Mouse (Mus musculus) limb, embryonic 12.5 days (tissue): ENCODE data around the gene Tor1aip2. TPM values are rescaled to one million over a fixed set of nuclear protein-coding genes. Genes with fewer than 3 reads are reported as not detected.
"Not testable (repeated sequence)": the region's sequence is repeated elsewhere in the genome, so short reads cannot be mapped to it uniquely, and the experiment has no call there.

Experiments used
- ATAC-seq: fragments of 200-750 bp; cut with Nextera tagmentation; 2 replicates; pipeline ENCODE4 v1.8.0; 2017; ENCODE audit warnings: low read depth, moderate TSS enrichment; ENCODE audit not compliant: insufficient number of reproducible peaks, insufficient read depth, low FRiP score, low TSS enrichment
- H3K27ac ChIP-seq: fragments of 300-500 bp; sonication (generic); 2 replicates; pipeline ENCODE4 v1.5.1; 2016; ENCODE audit warnings: mild to moderate bottlenecking, moderate library complexity
- H3K27me3 ChIP-seq: fragments of 300-500 bp; sonication (generic); 2 replicates; pipeline ENCODE4 v1.6.1; 2016; ENCODE audit warnings: mild to moderate bottlenecking, moderate library complexity
- H3K36me3 ChIP-seq: fragments of 300-500 bp; sonication (generic); 2 replicates; pipeline ENCODE4 v1.6.1; 2016; ENCODE audit warnings: mild to moderate bottlenecking, moderate library complexity
- H3K4me1 ChIP-seq: fragments of 300-500 bp; sonication (generic); replicated peaks from 2 replicates; pipeline ENCODE4 v1.6.1; 2016
- H3K4me2 ChIP-seq: fragments of 300-500 bp; sonication (generic); 2 replicates; pipeline ENCODE4 v1.6.1; 2016; ENCODE audit warnings: mild to moderate bottlenecking, moderate library complexity
- H3K4me3 ChIP-seq: fragments of 300-500 bp; sonication (generic); replicated peaks from 2 replicates; pipeline ENCODE4 v1.5.1; 2016; ENCODE audit warnings: mild to moderate bottlenecking
- H3K9ac ChIP-seq: fragments of 300-500 bp; sonication (generic); replicated peaks from 2 replicates; pipeline ENCODE4 v1.6.1; 2016; ENCODE audit warnings: mild to moderate bottlenecking, moderate library complexity
- H3K9me3 ChIP-seq: fragments of 300-500 bp; sonication (generic); 2 replicates; pipeline ENCODE4 v1.6.1; 2016; ENCODE audit warnings: mild to moderate bottlenecking, moderate library complexity
- WGBS: fragments of 180-500 bp; shearing (Covaris S2); methylation state at CpG from one replicate; pipeline ENCODE4 v1.1.7; 2016; 5-methylcytosine and 5-hydroxymethylcytosine counted together
- polyA plus RNA-seq: library from polyadenylated mRNA; unstranded; fragments of >200 nt; fragmentation: Nextera tagmentation; extraction: Ambion mirVana; gene quantifications from 2 replicates; pipeline ENCODE4 v1.2.1, GENCODE M21; 2016

Tor1aip2 gene
- polyA plus RNA-seq, 1 experiment from 2014 or later: 113 TPM

DNA sequence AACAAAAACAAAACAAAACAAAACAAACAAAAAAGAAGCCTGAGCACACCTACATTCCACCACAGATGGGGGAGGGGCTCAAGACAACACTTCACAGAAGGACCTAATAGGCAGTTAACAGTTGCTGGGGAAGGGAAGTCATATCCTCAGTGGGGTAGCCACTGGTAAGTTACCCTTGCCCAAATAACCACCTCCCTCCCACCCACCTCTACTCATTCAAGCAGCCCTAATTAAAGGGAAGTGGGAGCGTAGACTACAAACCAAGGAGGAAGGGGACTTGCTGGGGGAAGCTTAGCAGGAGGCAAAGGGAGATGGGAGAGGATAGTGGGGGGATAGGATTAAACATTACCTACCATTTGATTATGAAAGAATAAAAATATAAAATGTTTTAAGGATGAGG, 14.8 kb upstream of the Tor1aip2 start:
- WGBS: 79% methylated on average over 1 of the region's 1 CpGs
- no peak overlapping the region for H3K9ac ChIP-seq
- peaks cover 70% of the 10 kb centered on the region for H3K36me3 ChIP-seq
- H3K4me3 ChIP-seq: no peak overlapping the region
- no peak overlapping the region for H3K27ac ChIP-seq
- no peaks in the 10 kb centered on the region for H3K27me3 ChIP-seq
- H3K4me2 ChIP-seq: no peak overlapping the region
- no peaks in the 10 kb centered on the region for H3K4me1 ChIP-seq
- no peaks in the 10 kb centered on the region for H3K9me3 ChIP-seq
- ATAC-seq: no peak

DNA sequence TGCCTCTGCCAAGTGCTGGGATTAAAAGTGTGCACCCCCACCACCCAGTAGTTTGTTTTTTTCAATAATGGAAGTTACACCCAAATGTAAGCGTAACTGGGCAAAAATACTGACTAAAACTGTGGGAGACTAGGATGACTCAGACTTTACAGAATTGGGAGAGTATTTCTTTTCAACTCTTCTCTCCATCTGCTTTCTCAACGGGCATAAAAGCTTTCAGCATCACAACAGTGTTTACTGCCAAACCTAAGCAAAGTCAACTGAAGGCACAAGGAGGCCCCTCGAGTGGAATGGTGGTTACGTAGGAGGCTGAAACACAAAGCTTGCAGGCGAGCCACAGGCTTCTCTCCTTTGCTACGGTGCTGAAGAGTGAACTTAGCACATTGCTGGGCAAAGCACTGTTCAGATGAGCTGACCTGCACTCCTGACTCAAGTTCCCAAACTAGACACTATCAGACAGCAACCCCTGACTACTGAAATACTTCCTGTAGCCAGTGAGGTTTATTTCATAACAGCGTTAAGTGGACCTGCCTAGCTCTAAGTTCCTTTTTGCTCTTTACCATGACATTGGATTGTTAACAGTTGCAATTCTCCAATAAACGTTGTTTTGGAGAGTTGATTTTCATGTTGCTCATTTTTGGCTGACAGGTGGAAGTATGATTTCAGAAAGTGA, 10.2 kb upstream of the Tor1aip2 start:
- Histone ChIP-seq H3K27ac (no peak overlapping the region), H3K27me3 (no peaks in the 10 kb centered on the region), H3K4me2 (no peak overlapping the region), H3K9me3 (no peaks in the 10 kb centered on the region), H3K4me1 (no peaks in the 10 kb centered on the region), H3K4me3 (no peak overlapping the region), H3K36me3 (peaks cover 64% of the 10 kb centered on the region), H3K9ac (no peak overlapping the region)
- WGBS: 77% methylated on average over 8 of the region's 8 CpGs
- no peak for ATAC-seq

DNA sequence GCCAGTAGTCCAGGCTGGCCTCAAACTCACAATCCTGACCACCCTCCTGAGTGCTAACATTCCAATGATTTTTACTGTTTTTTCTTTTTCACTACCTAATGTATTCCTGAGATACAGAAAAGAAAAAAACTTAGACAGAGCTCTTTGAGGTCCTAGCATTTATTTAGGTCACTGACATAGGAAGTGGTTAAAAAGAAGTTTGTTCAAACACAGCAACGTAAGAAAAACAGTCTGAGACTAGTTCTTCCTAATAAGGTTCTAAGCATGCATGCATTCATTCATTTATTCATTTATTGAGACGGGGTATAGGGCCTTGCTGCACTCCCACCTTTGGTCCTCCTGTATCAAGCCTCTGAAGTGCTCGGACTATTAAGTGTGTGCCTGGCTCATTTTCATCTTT, 7.4 kb upstream of the Tor1aip2 start:
- no peaks in the 10 kb centered on the region for H3K9me3 ChIP-seq
- H3K4me2 ChIP-seq: no peak overlapping the region
- H3K4me1 ChIP-seq: no peaks in the 10 kb centered on the region
- H3K4me3 ChIP-seq: no peak overlapping the region
- WGBS: 95% methylated on average over 3 of the region's 3 CpGs
- H3K9ac ChIP-seq: no peak overlapping the region
- no peaks in the 10 kb centered on the region for H3K27me3 ChIP-seq
- peaks cover 70% of the 10 kb centered on the region for H3K36me3 ChIP-seq
- ATAC-seq: no peak
- no peak overlapping the region for H3K27ac ChIP-seq

DNA sequence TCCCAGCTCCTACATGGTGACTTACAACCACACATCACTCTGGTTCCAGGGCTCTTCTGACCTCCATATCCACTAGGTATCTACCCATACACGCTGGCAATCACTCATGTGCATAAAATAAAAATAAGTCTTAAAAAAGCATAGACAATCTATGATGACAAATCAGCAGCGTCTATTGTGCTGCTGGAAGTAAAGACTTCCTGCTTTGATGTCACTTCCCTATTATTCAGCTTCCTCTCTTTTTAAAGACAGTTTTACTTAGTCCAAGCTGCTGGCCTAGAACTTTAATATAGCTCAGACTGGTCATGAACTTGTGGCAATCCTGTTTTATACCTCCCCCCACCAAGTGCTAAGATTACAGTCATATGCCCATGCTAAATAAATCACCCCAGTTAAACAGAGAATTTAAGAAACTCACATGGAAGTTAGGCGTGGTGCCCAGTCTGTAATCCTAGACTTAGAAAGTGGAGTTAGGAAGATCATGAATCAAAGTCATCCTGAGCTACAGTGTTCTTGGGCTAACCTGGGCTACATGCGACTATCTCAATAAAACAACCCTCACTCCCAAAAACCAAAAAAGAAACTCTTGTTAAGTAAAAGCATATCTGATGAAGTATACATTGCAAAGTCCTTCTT, 6.7 kb upstream of the Tor1aip2 start:
- no peak overlapping the region for H3K27ac ChIP-seq
- 93% methylated on average over 4 of the region's 4 CpGs for WGBS
- H3K4me2 ChIP-seq: no peak overlapping the region
- H3K36me3 ChIP-seq: peaks cover 76% of the 10 kb centered on the region
- no peaks in the 10 kb centered on the region for H3K9me3 ChIP-seq
- no peaks in the 10 kb centered on the region for H3K27me3 ChIP-seq
- H3K9ac ChIP-seq: no peak overlapping the region
- no peaks in the 10 kb centered on the region for H3K4me1 ChIP-seq
- no peak for ATAC-seq
- H3K4me3 ChIP-seq: no peak overlapping the region

DNA sequence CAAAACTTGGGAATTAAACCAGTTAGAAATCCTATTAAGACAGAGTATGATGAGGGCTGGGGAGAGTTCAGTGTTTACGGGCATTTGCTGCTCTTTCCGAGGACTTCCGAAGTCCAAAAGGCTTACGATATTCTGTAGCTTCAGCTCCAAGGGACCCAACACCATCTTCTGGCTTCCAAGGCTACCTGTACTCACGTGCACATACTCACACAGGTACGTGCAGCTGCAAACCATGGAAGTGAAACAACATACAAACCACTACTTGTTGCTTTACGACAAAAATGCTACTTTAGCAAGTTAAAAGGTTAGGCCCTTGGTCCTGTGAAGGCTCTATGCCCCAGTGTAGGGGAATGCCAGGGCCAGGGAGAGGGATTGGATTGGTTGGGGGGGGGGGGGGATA, 1.3 kb upstream of the Tor1aip2 start:
- Histone ChIP-seq H3K9me3 (no peaks in the 10 kb centered on the region), H3K4me3 (no peak overlapping the region), H3K4me1 (peaks cover 9% of the 10 kb centered on the region), H3K9ac (no peak overlapping the region), H3K27me3 (no peaks in the 10 kb centered on the region), H3K27ac (no peak overlapping the region), H3K4me2 (no peak overlapping the region), H3K36me3 (peaks cover 49% of the 10 kb centered on the region)
- 96% methylated on average over 7 of the region's 7 CpGs for WGBS
- no peak for ATAC-seq

DNA sequence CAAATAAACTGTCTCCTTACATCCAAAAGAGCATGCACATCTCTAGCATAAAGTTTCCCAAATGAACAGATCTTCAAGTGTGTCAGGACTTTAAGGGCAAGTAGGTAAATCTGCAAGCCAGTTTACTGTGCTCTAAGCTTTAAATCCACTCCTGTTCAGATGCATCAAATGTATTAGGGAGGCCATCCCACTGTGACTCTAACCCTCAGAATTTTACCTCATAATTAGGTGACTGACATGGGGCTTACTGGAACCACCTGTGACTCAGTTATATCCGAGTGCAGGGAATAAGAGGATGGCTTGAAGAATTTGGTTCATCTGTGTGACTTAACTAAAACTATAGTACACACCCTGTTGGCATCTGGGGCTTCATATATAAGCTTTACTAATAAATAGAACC, 542 bp upstream of the Tor1aip2 start:
- Histone ChIP-seq H3K4me3 (peak overlapping the region; percentile 76), H3K27me3 (no peaks in the 10 kb centered on the region), H3K4me1 (peaks cover 9% of the 10 kb centered on the region), H3K36me3 (peaks cover 42% of the 10 kb centered on the region), H3K9me3 (no peaks in the 10 kb centered on the region), H3K27ac (peak overlapping the region; percentile 99), H3K4me2 (peak overlapping the region; percentile 60), H3K9ac (peak overlapping the region; percentile 91)
- WGBS: 30% methylated on average over 1 of the region's 1 CpGs
- ATAC-seq: no peak

DNA sequence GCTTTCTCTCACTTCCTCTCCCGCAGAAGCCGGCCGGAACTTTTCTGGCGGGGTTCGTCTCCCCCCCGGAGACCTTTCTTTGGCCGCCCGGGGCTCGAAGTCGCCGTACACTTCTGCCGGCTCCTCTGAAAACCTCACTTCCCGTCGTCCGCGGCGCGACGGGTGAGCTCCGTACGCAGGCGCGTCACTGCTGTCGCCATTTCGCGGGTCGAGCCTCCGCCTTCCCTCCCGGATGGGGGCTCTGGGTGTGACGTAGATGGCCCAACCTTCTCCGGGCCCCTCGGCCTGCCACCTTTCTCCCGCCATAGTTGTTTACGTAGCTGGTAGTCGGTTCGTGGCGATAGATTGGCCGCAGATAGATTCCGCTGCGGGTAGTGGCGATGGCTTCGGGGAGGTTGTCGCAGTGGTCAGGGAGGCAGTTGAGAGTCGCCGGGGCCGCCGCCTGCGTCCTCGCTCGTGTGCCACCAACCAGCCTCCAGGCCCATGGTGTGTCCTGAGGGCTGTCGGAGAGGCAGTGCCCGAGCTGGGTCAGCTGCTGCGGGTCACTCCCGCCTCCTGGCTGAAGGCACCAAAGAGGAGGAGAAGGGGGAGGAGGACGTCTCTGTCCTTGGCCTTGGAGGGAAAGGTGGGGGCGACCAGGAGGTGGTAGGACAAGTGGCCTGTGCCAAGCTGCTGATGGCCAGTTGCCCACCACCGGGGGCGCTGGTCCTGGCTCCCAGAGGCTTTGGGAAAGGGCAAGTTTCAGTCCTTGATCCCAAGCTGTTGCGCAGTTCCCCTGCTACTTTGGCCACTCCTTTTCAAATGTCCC, 931 bp downstream of the Tor1aip2 start, which contains the start of gene Tor1aip1:
Gene Tor1aip1, minus strand, starts transcription at position 551 of the 808 bp plus-strand sequence.
- Histone ChIP-seq H3K4me3 (peak within 1 kb of the TSS; percentile 76), H3K27me3 (no peaks in the 10 kb centered on the region), H3K27ac (peak within 1 kb of the TSS; percentile 99), H3K4me2 (peak within 1 kb of the TSS; percentile 60), H3K36me3 (peaks cover 28% of the 10 kb centered on the region), H3K9me3 (no peaks in the 10 kb centered on the region), H3K4me1 (peaks cover 9% of the 10 kb centered on the region), H3K9ac (peak within 1 kb of the TSS; percentile 91)
- ATAC-seq: peak; percentile 94
- under 1% methylated on average over 59 of the region's 59 CpGs for WGBS

DNA sequence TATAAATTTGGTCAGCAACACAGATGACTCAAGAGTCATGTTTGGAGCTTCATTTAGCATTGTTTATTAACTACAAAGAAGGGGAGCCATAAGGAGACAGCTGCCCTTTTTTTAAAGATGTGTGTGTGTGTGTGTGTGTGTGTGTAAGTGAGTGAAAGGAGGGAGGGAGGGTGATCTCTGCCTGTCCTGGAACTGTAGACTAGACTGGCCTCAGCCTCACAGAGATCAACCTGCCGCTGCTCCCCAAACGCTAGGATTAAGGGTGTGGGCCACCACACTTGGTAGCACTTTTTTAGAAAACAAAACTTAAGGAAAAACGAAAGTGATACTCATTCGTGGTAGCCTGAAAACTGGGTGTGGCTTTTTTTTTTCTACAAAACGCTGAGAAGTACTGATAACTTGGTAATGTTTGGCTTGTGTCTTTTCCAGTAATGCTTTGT, 2.0 kb downstream of the Tor1aip2 start:
- peak overlapping the region; percentile 60; the same call in 1 of the 2 replicates for H3K4me2 ChIP-seq
- ATAC-seq: no peak

DNA sequence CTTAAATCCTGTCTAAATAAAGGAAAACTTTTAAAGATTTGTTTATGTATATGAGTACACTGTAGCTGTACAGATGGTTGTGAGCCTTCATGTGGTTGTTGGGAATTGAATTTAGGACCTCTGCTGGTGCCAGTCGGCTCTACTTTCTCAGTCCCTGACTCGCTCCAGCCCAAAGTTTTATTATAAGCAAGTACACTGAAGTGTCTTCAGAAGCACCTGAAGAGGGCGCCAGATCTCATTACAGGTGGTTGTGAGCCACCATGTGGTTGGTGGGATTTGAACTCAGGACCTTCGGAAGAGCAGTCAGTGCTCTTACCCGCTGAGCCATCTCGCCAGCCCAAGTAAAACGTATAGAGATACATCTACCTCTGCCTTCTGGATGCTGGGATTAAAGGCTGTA, 4.8 kb downstream of the Tor1aip2 start:
- H3K4me2 ChIP-seq, ATAC-seq: not testable (repeated sequence)
- WGBS: 71% methylated on average over 7 of the region's 7 CpGs

More for the DNA sequence above, 2.0 kb downstream of the Tor1aip2 start:
- 58% methylated on average over 5 of the region's 5 CpGs for WGBS
- H3K36me3 ChIP-seq: peaks cover 18% of the 10 kb centered on the region
- no peaks in the 10 kb centered on the region for H3K27me3 ChIP-seq
- no peaks in the 10 kb centered on the region for H3K9me3 ChIP-seq
- no peak overlapping the region for H3K4me3 ChIP-seq
- H3K4me1 ChIP-seq: peaks cover 16% of the 10 kb centered on the region
- no peak overlapping the region for H3K9ac ChIP-seq
- H3K27ac ChIP-seq: no peak overlapping the region

DNA sequence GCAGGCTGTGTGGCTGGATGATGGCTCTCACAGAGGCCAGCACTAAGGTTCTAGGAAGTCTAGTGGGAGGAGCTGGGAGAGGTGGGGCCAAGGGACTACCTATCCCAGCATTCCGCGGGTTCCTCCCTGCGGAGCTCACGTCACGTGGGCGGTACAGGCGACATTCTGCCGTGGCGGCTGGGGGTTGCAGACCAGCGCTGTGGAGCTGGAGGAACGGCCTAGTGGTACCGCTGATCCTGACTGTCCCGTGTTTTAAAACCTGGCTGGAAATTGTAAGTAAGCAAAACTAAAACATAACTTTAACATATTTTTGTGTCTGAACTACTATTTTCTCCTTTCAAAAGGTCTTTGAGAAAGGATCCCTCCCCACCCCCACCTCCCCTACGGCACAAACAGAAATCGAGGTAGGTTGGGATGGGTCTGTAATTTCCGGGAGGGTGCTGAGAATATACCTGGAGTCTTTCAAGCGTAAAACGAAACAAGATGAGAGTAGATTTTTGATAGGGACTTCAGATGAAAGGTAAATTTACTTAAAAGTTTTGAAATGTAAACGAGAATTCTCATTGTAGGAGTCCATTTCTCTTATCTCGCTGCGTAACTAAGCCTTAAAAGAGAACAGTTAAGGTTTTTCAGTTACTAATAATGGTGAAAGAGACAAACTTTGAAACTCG, 5.7 kb downstream of the Tor1aip2 start:
- no peaks in the 10 kb centered on the region for H3K27me3 ChIP-seq
- WGBS: 2% methylated on average over 22 of the region's 22 CpGs
- H3K27ac ChIP-seq: peak overlapping the region; percentile 12; the same call in 1 of the 2 replicates
- H3K4me3 ChIP-seq: peak overlapping the region; percentile 59
- H3K36me3 ChIP-seq: peaks cover 25% of the 10 kb centered on the region
- peak; percentile 87 for ATAC-seq
- H3K4me1 ChIP-seq: peaks cover 25% of the 10 kb centered on the region
- H3K4me2 ChIP-seq: peak overlapping the region; percentile 79
- H3K9ac ChIP-seq: peak overlapping the region; percentile 73
- H3K9me3 ChIP-seq: no peaks in the 10 kb centered on the region

More for the DNA sequence above, 4.8 kb downstream of the Tor1aip2 start:
- H3K36me3 ChIP-seq: peaks cover 18% of the 10 kb centered on the region
- H3K4me3 ChIP-seq, H3K9ac ChIP-seq, H3K27me3 ChIP-seq, H3K9me3 ChIP-seq: not testable (repeated sequence)
- peak overlapping the region; percentile 12; the same call in 1 of the 2 replicates for H3K27ac ChIP-seq
- H3K4me1 ChIP-seq: peaks cover 25% of the 10 kb centered on the region
